Mouse (Mus musculus): Measurements from ENCODE around the gene Naa16.

DNA sequence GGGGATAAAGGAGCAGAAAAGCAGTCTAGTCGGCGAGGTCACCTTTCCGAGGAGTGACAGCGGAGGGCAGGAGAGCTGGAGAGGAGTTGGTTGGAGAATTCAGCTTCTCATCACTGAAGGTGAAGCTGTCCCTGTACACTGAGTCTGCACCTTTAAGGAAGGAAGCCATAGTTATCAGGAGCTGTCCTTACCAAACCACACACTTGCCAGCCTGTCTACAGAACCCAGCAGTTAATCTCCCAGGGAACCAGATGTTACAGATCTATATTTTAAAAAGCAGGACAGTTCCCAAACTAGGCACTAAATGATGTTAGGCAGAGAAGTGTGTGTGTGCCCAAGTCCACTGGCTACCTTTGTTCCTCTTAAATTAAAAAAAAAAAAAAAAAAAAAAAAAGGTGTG is 98.9 kb downstream of the Naa16 start:
- TF ChIP-seq POLR2A (IDR thresholded peaks at IDR 0.05; ENCODE audit: extremely low read depth, insufficient read depth, low read length) (no peak), CTCF (IDR thresholded peaks at IDR 0.05; ENCODE audit: low read depth, low read length) (no peak)

Data from liver, adult 2 months (tissue).